Mouse (Mus musculus) myocyte (in vitro differentiated cells): ENCODE data around the gene Ptprd.

Source experiments
- CEBPB ChIP-seq: IDR thresholded peaks from 2 replicates; pipeline ENCODE4 v1.6.1; 2011; ENCODE audit warnings: mild to moderate bottlenecking, moderate library complexity; ENCODE audit not compliant: poor library complexity, insufficient read depth, severe bottlenecking
- POLR2A ChIP-seq: IDR thresholded peaks from one replicate; pipeline ENCODE4 v1.6.1; 2011; ENCODE audit warnings: low read depth, mild to moderate bottlenecking, control low read depth, moderate library complexity; ENCODE audit not compliant: insufficient read length

- TF ChIP-seq POLR2A (no peak), CEBPB (no peak)
These were observed 1775.8 kb downstream of the Ptprd start for GRCm38 (mm10) chr4:76435920-76436319.
